Mouse (Mus musculus) embryonic facial prominence, embryonic 13.5 days (tissue): ENCODE measurements at regions not wholly inside any gene's neighbourhood (a gene's known extent, or its start where the extent isn't known, plus 50 kb on each side); places are given as distances from the start of the nearest gene placed in this dataset.
A peak's percentile ranks its signal among the peaks of the same experiment; 100 is the strongest.

Experiments
- ATAC-seq: fragments of 200-750 bp; cut with Nextera tagmentation; 2 replicates; pipeline ENCODE4 v1.8.0; 2017; ENCODE audit warnings: low read depth; ENCODE audit not compliant: insufficient number of reproducible peaks, insufficient read depth, low FRiP score, low TSS enrichment
- H3K27ac ChIP-seq: fragments of 300-500 bp; sonication (generic); 2 replicates; pipeline ENCODE4 v1.5.1; 2015; ENCODE audit warnings: moderate library complexity, mild to moderate bottlenecking, inconsistent platforms
- H3K27me3 ChIP-seq: fragments of 300-500 bp; sonication (generic); 2 replicates; pipeline ENCODE4 v1.6.1; 2015; ENCODE audit warnings: mild to moderate bottlenecking, inconsistent platforms
- H3K36me3 ChIP-seq: fragments of 300-500 bp; sonication (generic); 2 replicates; pipeline ENCODE4 v1.6.1; 2015; ENCODE audit warnings: mild to moderate bottlenecking, inconsistent platforms
- H3K4me1 ChIP-seq: fragments of 300-500 bp; sonication (generic); 2 replicates; pipeline ENCODE4 v1.6.1; 2015; ENCODE audit warnings: inconsistent platforms
- H3K4me2 ChIP-seq: fragments of 300-500 bp; sonication (generic); 2 replicates; pipeline ENCODE4 v1.6.1; 2015; ENCODE audit warnings: moderate library complexity, mild to moderate bottlenecking, inconsistent platforms
- H3K4me3 ChIP-seq: fragments of 300-500 bp; sonication (generic); 2 replicates; pipeline ENCODE4 v1.5.1; 2015; ENCODE audit warnings: mild to moderate bottlenecking, inconsistent platforms
- H3K9ac ChIP-seq: fragments of 300-500 bp; sonication (generic); 2 replicates; pipeline ENCODE4 v1.6.1; 2015; ENCODE audit warnings: mild to moderate bottlenecking, inconsistent platforms
- H3K9me3 ChIP-seq: fragments of 300-500 bp; sonication (generic); 2 replicates; pipeline ENCODE4 v1.6.1; 2016; ENCODE audit warnings: inconsistent platforms
- WGBS: fragments of 180-500 bp; shearing (Covaris S2); methylation state at CpG from one replicate; pipeline ENCODE4 v1.1.7; 2015; ENCODE audit warnings: mixed read lengths; 5-methylcytosine and 5-hydroxymethylcytosine counted together

- Histone ChIP-seq H3K27ac (no peak overlapping the region), H3K9me3 (no peaks in the 10 kb centered on the region), H3K27me3 (no peaks in the 10 kb centered on the region), H3K9ac (no peak overlapping the region), H3K36me3 (no peaks in the 10 kb centered on the region), H3K4me3 (no peak overlapping the region), H3K4me2 (no peak overlapping the region), H3K4me1 (no peaks in the 10 kb centered on the region)
- 71% methylated on average over 5 of the region's 5 CpGs for WGBS
- ATAC-seq: no peak
Measured at GRCm38 (mm10) chr15:27341518-27341976, 124.9 kb upstream of the Ank start.

- no peak for ATAC-seq
- Histone ChIP-seq H3K27me3 (no peaks in the 10 kb centered on the region), H3K27ac (no peak overlapping the region), H3K4me1 (peaks cover 8% of the 10 kb centered on the region; the same call in 1 of the 2 replicates), H3K36me3 (no peaks in the 10 kb centered on the region), H3K4me3 (no peak overlapping the region), H3K9ac (no peak overlapping the region), H3K4me2 (no peak overlapping the region), H3K9me3 (no peaks in the 10 kb centered on the region)
- WGBS: 77% methylated on average over 6 of the region's 6 CpGs
Measured at GRCm38 (mm10) chr15:27358441-27358840, 108.0 kb upstream of the Ank start.

GRCm38 (mm10) chr15:27359271-27359670, 107.2 kb upstream of the Ank start:
- H3K9ac ChIP-seq: no peak overlapping the region
- H3K4me3 ChIP-seq: no peak overlapping the region
- no peaks in the 10 kb centered on the region for H3K9me3 ChIP-seq
- 78% methylated on average over 1 of the region's 1 CpGs for WGBS
- H3K4me2 ChIP-seq: no peak overlapping the region
- no peaks in the 10 kb centered on the region for H3K36me3 ChIP-seq
- H3K4me1 ChIP-seq: peaks cover 8% of the 10 kb centered on the region; the same call in 1 of the 2 replicates
- H3K27me3 ChIP-seq: no peaks in the 10 kb centered on the region
- no peak overlapping the region for H3K27ac ChIP-seq
- ATAC-seq: no peak

- no peak overlapping the region for H3K27ac ChIP-seq
- no peak overlapping the region for H3K4me2 ChIP-seq
- 63% methylated on average over 1 of the region's 1 CpGs for WGBS
- H3K9me3 ChIP-seq: no peaks in the 10 kb centered on the region
- no peaks in the 10 kb centered on the region for H3K4me1 ChIP-seq
- H3K36me3 ChIP-seq: no peaks in the 10 kb centered on the region
- H3K9ac ChIP-seq: no peak overlapping the region
- no peak overlapping the region for H3K4me3 ChIP-seq
- H3K27me3 ChIP-seq: no peaks in the 10 kb centered on the region
- ATAC-seq: no peak
Measured at GRCm38 (mm10) chr15:27374517-27374916, 92.0 kb upstream of the Ank start.

- 78% methylated on average over 3 of the region's 3 CpGs for WGBS
- Histone ChIP-seq H3K9ac (no peak overlapping the region), H3K36me3 (no peaks in the 10 kb centered on the region), H3K4me3 (no peak overlapping the region), H3K9me3 (no peaks in the 10 kb centered on the region), H3K4me2 (no peak overlapping the region), H3K27ac (no peak overlapping the region), H3K27me3 (no peaks in the 10 kb centered on the region), H3K4me1 (peaks cover 7% of the 10 kb centered on the region)
- ATAC-seq: no peak
Measured at GRCm38 (mm10) chr15:27378601-27379094, 87.8 kb upstream of the Ank start.

GRCm38 (mm10) chr15:27380436-27380945, 86.0 kb upstream of the Ank start:
- no peak for ATAC-seq
- Histone ChIP-seq H3K4me1 (peaks cover 7% of the 10 kb centered on the region), H3K27me3 (no peaks in the 10 kb centered on the region), H3K36me3 (no peaks in the 10 kb centered on the region), H3K4me3 (no peak overlapping the region), H3K4me2 (no peak overlapping the region), H3K9me3 (no peaks in the 10 kb centered on the region), H3K9ac (no peak overlapping the region), H3K27ac (no peak overlapping the region)
- 70% methylated on average over 4 of the region's 4 CpGs for whole genome bisulfite sequencing

- H3K4me2 ChIP-seq: no peak overlapping the region
- peak; percentile 79 for ATAC-seq
- WGBS: 29% methylated on average over 2 of the region's 2 CpGs
- H3K36me3 ChIP-seq: no peaks in the 10 kb centered on the region
- peak overlapping the region; percentile 80 for H3K27ac ChIP-seq
- H3K9me3 ChIP-seq: no peaks in the 10 kb centered on the region
- no peak overlapping the region for H3K9ac ChIP-seq
- peaks cover 7% of the 10 kb centered on the region for H3K4me1 ChIP-seq
- no peaks in the 10 kb centered on the region for H3K27me3 ChIP-seq
- H3K4me3 ChIP-seq: no peak overlapping the region
Measured at GRCm38 (mm10) chr15:27381565-27381964, 84.9 kb upstream of the Ank start.

GRCm38 (mm10) chr15:27390567-27390966, 75.9 kb upstream of the Ank start:
- no peaks in the 10 kb centered on the region for H3K36me3 ChIP-seq
- 95% methylated on average over 2 of the region's 2 CpGs for WGBS
- no peak overlapping the region for H3K27ac ChIP-seq
- H3K4me3 ChIP-seq: no peak overlapping the region
- ATAC-seq: no peak
- no peaks in the 10 kb centered on the region for H3K4me1 ChIP-seq
- no peak overlapping the region for H3K9ac ChIP-seq
- no peaks in the 10 kb centered on the region for H3K27me3 ChIP-seq
- no peaks in the 10 kb centered on the region for H3K9me3 ChIP-seq
- no peak overlapping the region for H3K4me2 ChIP-seq

GRCm38 (mm10) chr15:27405721-27406161, 60.7 kb upstream of the Ank start:
- no peak overlapping the region for H3K4me3 ChIP-seq
- H3K36me3 ChIP-seq: no peaks in the 10 kb centered on the region
- 0 out of 2 replicates have a peak, but pooled peaks cover 3% of the 10 kb centered on the region for H3K4me1 ChIP-seq
- H3K27ac ChIP-seq: no peak overlapping the region
- WGBS: 73% methylated on average over 20 of the region's 20 CpGs
- no peak overlapping the region for H3K9ac ChIP-seq
- 0 out of 2 replicates have a peak overlapping the region, but pooled peaks have one; percentile 5 for H3K4me2 ChIP-seq
- no peaks in the 10 kb centered on the region for H3K9me3 ChIP-seq
- no peaks in the 10 kb centered on the region for H3K27me3 ChIP-seq
- no peak for ATAC-seq

- no peaks in the 10 kb centered on the region for H3K9me3 ChIP-seq
- no peak for ATAC-seq
- no peak overlapping the region for H3K4me3 ChIP-seq
- 0 out of 2 replicates have a peak, but pooled peaks cover 3% of the 10 kb centered on the region for H3K4me1 ChIP-seq
- no peak overlapping the region for H3K9ac ChIP-seq
- H3K36me3 ChIP-seq: no peaks in the 10 kb centered on the region
- no peak overlapping the region for H3K4me2 ChIP-seq
- H3K27me3 ChIP-seq: no peaks in the 10 kb centered on the region
- no peak overlapping the region for H3K27ac ChIP-seq
- WGBS: 95% methylated on average over 8 of the region's 8 CpGs
Measured at GRCm38 (mm10) chr15:27409856-27410255, 56.6 kb upstream of the Ank start.

- 87% methylated on average over 2 of the region's 2 CpGs for WGBS
- Histone ChIP-seq H3K27ac (no peak overlapping the region), H3K27me3 (no peaks in the 10 kb centered on the region), H3K9ac (no peak overlapping the region), H3K4me1 (no peaks in the 10 kb centered on the region), H3K9me3 (no peaks in the 10 kb centered on the region), H3K36me3 (no peaks in the 10 kb centered on the region), H3K4me2 (no peak overlapping the region), H3K4me3 (no peak overlapping the region)
- ATAC-seq: no peak
Measured at GRCm38 (mm10) chr15:27412304-27412703, 54.2 kb upstream of the Ank start.

GRCm38 (mm10) chr15:27412761-27413160, 53.7 kb upstream of the Ank start:
- Histone ChIP-seq H3K4me2 (no peak overlapping the region), H3K4me1 (no peaks in the 10 kb centered on the region), H3K27me3 (no peaks in the 10 kb centered on the region), H3K4me3 (no peak overlapping the region), H3K9me3 (no peaks in the 10 kb centered on the region), H3K9ac (no peak overlapping the region), H3K36me3 (no peaks in the 10 kb centered on the region), H3K27ac (no peak overlapping the region)
- WGBS: 48% methylated on average over 1 of the region's 1 CpGs
- no peak for ATAC-seq
